Mouse (Mus musculus): ENCODE data around the gene Megf11.

DNA sequence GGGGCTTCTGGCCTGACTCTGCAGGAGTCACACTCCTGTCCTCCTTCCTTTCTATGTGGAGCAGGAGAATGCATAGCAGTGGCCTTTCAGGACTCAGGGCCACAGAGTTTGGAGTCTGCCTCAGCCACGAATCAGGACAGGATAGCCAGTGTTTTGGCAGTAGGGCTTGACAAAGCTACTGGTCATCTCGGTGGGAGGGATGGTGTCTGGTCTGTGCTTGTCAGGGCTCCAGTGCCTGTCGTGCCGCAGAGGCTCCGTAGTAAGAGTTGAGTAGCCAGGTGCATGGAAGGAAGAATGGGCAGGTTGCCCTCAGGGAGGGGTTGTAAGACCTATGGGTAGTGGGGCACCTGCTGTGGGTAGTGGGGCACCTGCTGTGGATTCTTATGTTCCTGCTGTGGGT, 96.7 kb downstream of the Megf11 start:
- TF ChIP-seq GATA1 (IDR thresholded peaks at IDR 0.05; ENCODE audit: borderline replicate concordance, low read length) (no peak), FLI1 (IDR thresholded peaks at IDR 0.05; ENCODE audit: low read length) (no peak)

Data from megakaryocyte, embryonic 14.5 days (primary cell).